In genomic region chr9:113567705-113568104, GRCm38 (mm10) we compare ENCODE assay signal across 28 mouse cellular contexts.
DNase-seq lines count a peak whose midpoint lies in the region; ATAC-seq lines count a peak whose summit lies in the region.
"Had no signal": no experiment of that assay in that cellular context is flagged by ENCODE, and none has a peak within 500 bp of the region (broad histone marks: within the 10 kb centered on the region; RNA-seq: fewer than 3 reads in every experiment).

No protein-coding gene starts in this region.

- no peak overlapping the region for H3K9ac ChIP-seq in heart, embryonic 16.5 days (ENCODE audit: low read length)
- no peak overlapping the region for H3K9ac ChIP-seq in midbrain, embryonic 14.5 days (replicated peaks; ENCODE audit: low read length)
- H3K9ac ChIP-seq: embryonic facial prominence, embryonic 15.5 days; hindbrain, embryonic 14.5 days; limb, embryonic 15.5 days; liver, embryonic 13.5 days; midbrain, embryonic 13.5 days; stomach, embryonic 15.5 days had no signal

- H3K27ac ChIP-seq in heart, embryonic 16.5 days (ENCODE audit: low read length), result peak overlapping the region; percentile 47
- H3K27ac ChIP-seq in midbrain, embryonic 14.5 days (replicated peaks; ENCODE audit: low read depth, low read length), result no peak overlapping the region
- H3K27ac ChIP-seq in forebrain, embryonic 10.5 days, result no peak overlapping the region
- H3K27ac ChIP-seq: embryonic facial prominence, embryonic 10.5 days; embryonic facial prominence, embryonic 15.5 days; hindbrain, embryonic 14.5 days; limb, embryonic 10.5 days; limb, embryonic 15.5 days; liver, embryonic 13.5 days; macrophage; midbrain, embryonic 13.5 days; stomach, embryonic 15.5 days had no signal

- H3K9me3 ChIP-seq in heart, embryonic 16.5 days (replicated peaks; ENCODE audit: control insufficient read depth, low read length), result no peaks in the 10 kb centered on the region
- no peaks in the 10 kb centered on the region for H3K9me3 ChIP-seq in midbrain, embryonic 14.5 days (ENCODE audit: control insufficient read depth, low read length)
- H3K9me3 ChIP-seq in forebrain, embryonic 10.5 days, result no peaks in the 10 kb centered on the region
- H3K9me3 ChIP-seq: embryonic facial prominence, embryonic 10.5 days; embryonic facial prominence, embryonic 15.5 days; limb, embryonic 10.5 days; limb, embryonic 15.5 days; liver, embryonic 13.5 days; midbrain, embryonic 13.5 days; stomach, embryonic 15.5 days had no signal

- H3K4me2 ChIP-seq in heart, embryonic 16.5 days (ENCODE audit: low read depth, low read length), result no peak overlapping the region
- no peak overlapping the region for H3K4me2 ChIP-seq in midbrain, embryonic 14.5 days (ENCODE audit: low read length)
- H3K4me2 ChIP-seq: embryonic facial prominence, embryonic 15.5 days; hindbrain, embryonic 14.5 days; limb, embryonic 15.5 days; liver, embryonic 13.5 days; midbrain, embryonic 13.5 days; stomach, embryonic 15.5 days had no signal

- peaks cover 8% of the 10 kb centered on the region; the same call in 1 of the 2 replicates for H3K4me1 ChIP-seq in heart, embryonic 16.5 days (ENCODE audit: control insufficient read depth, insufficient read depth, low read length)
- H3K4me1 ChIP-seq in midbrain, embryonic 14.5 days (ENCODE audit: control insufficient read depth, insufficient read depth, low read length), result no peaks in the 10 kb centered on the region
- H3K4me1 ChIP-seq in forebrain, embryonic 10.5 days, result no peaks in the 10 kb centered on the region
- H3K4me1 ChIP-seq: embryonic facial prominence, embryonic 10.5 days; embryonic facial prominence, embryonic 15.5 days; limb, embryonic 15.5 days; liver, embryonic 13.5 days; midbrain, embryonic 13.5 days; stomach, embryonic 15.5 days had no signal

- no peaks in the 10 kb centered on the region for H3K36me3 ChIP-seq in heart, embryonic 16.5 days (ENCODE audit: control insufficient read depth, insufficient read depth)
- H3K36me3 ChIP-seq in midbrain, embryonic 14.5 days (ENCODE audit: control insufficient read depth, insufficient read depth, low read length), result no peaks in the 10 kb centered on the region
- H3K36me3 ChIP-seq in forebrain, embryonic 10.5 days (replicated peaks), result no peaks in the 10 kb centered on the region
- H3K36me3 ChIP-seq: embryonic facial prominence, embryonic 10.5 days; embryonic facial prominence, embryonic 15.5 days; limb, embryonic 10.5 days; limb, embryonic 15.5 days; liver, embryonic 13.5 days; midbrain, embryonic 13.5 days; stomach, embryonic 15.5 days had no signal

- WGBS in heart, embryonic 16.5 days, result 38% methylated on average over 1 of the region's 1 CpGs
- WGBS in midbrain, embryonic 14.5 days, result 87% methylated on average over 1 of the region's 1 CpGs
- 79% methylated on average over 1 of the region's 1 CpGs for WGBS in forebrain, embryonic 10.5 days

- no peak overlapping the region for H3K4me3 ChIP-seq in heart, embryonic 16.5 days (ENCODE audit: low read length)
- H3K4me3 ChIP-seq in midbrain, embryonic 14.5 days (replicated peaks; ENCODE audit: low read depth, low read length), result no peak overlapping the region
- no peak overlapping the region for H3K4me3 ChIP-seq in forebrain, embryonic 10.5 days
- H3K4me3 ChIP-seq: embryonic facial prominence, embryonic 10.5 days; embryonic facial prominence, embryonic 15.5 days; limb, embryonic 10.5 days; limb, embryonic 15.5 days; liver, embryonic 13.5 days; midbrain, embryonic 13.5 days; stomach, embryonic 15.5 days had no signal

- H3K27me3 ChIP-seq in heart, embryonic 16.5 days (ENCODE audit: control insufficient read depth, insufficient read depth, low read length), result no peaks in the 10 kb centered on the region
- H3K27me3 ChIP-seq in midbrain, embryonic 14.5 days (ENCODE audit: control insufficient read depth, insufficient read depth, low read length), result no peaks in the 10 kb centered on the region
- H3K27me3 ChIP-seq in forebrain, embryonic 10.5 days (ENCODE audit: poor library complexity, severe bottlenecking), result no peaks in the 10 kb centered on the region
- H3K27me3 ChIP-seq: embryonic facial prominence, embryonic 15.5 days; limb, embryonic 15.5 days; liver, embryonic 13.5 days; midbrain, embryonic 13.5 days; stomach, embryonic 15.5 days had no signal

- DNase-seq in adrenal gland, adult (ENCODE audit: inconsistent age in 2 of 2, low spot score in 1 of 2), result peak; percentile 11 to 53
- DNase-seq in adrenal gland, adult 8-10 months, result no peak
- DNase-seq in heart, adult 18-20 months, result peak; percentile 6 to 10
- DNase-seq in heart, postnatal 25 days (ENCODE audit: low spot score), result no peak
- DNase-seq in Muller cell, postnatal 12 days (ENCODE audit: inconsistent ontology term), result peak; percentile 12
- DNase-seq in midbrain, embryonic 14.5 days, result no peak
- no peak for DNase-seq in forebrain, embryonic 10.5 days (ENCODE audit: extremely low spot score, low spot score)
- DNase-seq: cerebellum, adult 18-20 months; cerebellum, postnatal 25 days; gastrocnemius, postnatal 14 days; kidney, adult 9 months; layer of hippocampus, adult 9-11 months; liver, embryonic 13.5 days; lung, adult 2 months; lung, postnatal 10 days; right cerebral cortex, postnatal 14 days had no signal

- ATAC-seq in heart, embryonic 16.5 days (replicated peaks; ENCODE audit: extremely low read depth, insufficient read depth, low FRiP score), result peak; percentile 65; the same call in 1 of the 2 replicates
- ATAC-seq in midbrain, embryonic 14.5 days (ENCODE audit: low FRiP score, low TSS enrichment), result no peak
- ATAC-seq: activated CD4-positive, CD25-positive, alpha-beta regulatory T cell, adult 4 months; forebrain, embryonic 14.5 days; intestine, postnatal 0 days; midbrain, embryonic 13.5 days had no signal

- intact Hi-C loops in heart, postnatal 25 days (cut with DNase I), result no loop called here

Comparison
In these comparisons a context has a peak if more than half of its experiments do, and no peak if none do; other contexts are left out.
1. DNase-seq: peak in adrenal gland, adult (2 of 2), heart, adult 18-20 months (2 of 2) and Muller cell, postnatal 12 days (single experiment); none in adrenal gland, adult 8-10 months (single experiment), heart, postnatal 25 days (single experiment), midbrain, embryonic 14.5 days (single experiment) and forebrain, embryonic 10.5 days (single experiment).